Mouse (Mus musculus) bone marrow, adult 2 months (tissue): ENCODE data around the gene Gm45021.

ENCODE experiments used
- CTCF ChIP-seq: fragments of 200-500 bp; IDR thresholded peaks from 2 replicates; pipeline ENCODE4 v1.5.1; 2011; ENCODE audit warnings: low read length, control low read depth; ENCODE audit not compliant: control insufficient read depth, insufficient read depth
- POLR2A ChIP-seq: fragments of 200-500 bp; IDR thresholded peaks from 2 replicates; pipeline ENCODE4 v1.6.1; 2011; ENCODE audit warnings: low read depth, mild to moderate bottlenecking, control low read depth, low read length, borderline replicate concordance; ENCODE audit not compliant: control insufficient read depth

DNA sequence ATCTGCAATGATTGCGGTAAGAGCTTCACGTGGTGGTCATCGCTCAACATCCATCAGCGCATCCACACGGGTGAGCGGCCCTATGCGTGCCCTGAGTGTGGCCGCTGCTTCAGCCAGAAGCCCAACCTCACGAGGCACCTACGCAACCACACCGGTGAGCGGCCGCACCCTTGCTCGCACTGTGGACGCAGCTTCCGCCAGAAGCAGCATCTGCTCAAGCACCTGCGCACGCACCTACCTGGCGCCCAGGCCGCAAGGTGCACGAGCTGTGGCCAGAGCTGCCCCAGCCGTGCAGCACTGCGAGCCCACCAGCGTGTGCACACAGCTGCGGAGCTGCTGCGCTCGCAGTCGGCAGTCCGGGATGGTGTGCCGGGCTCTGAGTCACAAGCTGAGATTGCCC is 30.6 kb downstream of the Gm45021 start:
- TF ChIP-seq CTCF (no peak), POLR2A (no peak)
